Mouse (Mus musculus): ENCODE results near the gene Cep250.

GRCm38 (mm10) chr2:155914684-155915083 lies 41.6 kb upstream of the Cep250 start:
- TF ChIP-seq POLR2A (IDR thresholded peaks at IDR 0.05; ENCODE audit: borderline replicate concordance, extremely low read depth, insufficient read depth, insufficient read length, poor library complexity, severe bottlenecking): no peak
- TF ChIP-seq CTCF (IDR thresholded peaks at IDR 0.05; ENCODE audit: borderline replicate concordance, extremely low read depth, insufficient read depth, insufficient read length): no peak
